Mouse (Mus musculus): Measurements from ENCODE around the gene Fam20a. TPM values are rescaled to one million over a fixed set of nuclear protein-coding genes. Genes with fewer than 3 reads are reported as not detected.
A peak's percentile ranks its signal among the peaks of the same experiment; 100 is the strongest.

The Fam20a gene
- polyA plus RNA-seq (2012; fragmentation: generic; extraction: Trizol) = 72.4 TPM

DNA sequence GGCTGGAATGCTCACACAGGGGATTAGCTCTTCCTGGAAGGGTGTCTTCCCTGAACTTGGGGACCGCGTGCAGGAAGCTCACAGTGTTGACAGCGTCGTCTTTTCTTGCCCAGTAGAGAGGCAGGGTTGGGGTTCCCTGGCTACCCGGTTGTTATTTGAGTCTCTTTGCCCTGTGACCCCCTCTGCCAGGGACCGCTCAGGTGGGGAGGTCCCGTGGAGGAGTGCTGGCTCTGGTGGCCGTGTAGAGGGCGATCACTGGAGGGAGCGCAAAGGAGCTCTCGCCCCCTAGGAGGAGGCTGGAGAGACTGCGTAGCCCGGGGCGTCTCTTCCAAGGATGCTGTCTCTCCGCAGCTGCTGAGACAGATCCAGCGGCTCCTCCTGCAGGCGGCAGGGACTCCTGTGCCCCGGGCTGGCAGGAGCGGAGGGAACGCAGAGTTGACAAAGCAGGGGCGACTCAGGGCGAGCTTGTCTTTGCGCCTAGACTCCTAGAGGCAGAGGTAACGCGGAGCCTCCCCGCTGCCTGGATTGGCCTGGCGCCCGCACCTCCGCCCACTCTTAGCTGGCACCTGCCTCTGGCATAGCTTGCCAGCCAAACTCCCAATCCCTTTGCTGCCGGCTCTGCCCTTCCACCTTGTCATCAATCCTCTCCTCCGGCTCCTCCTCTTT, at the start of gene Fam20a:
Fam20a (minus strand) TSS at position 499 of the 666 bp plus-strand sequence.
- H3K27me3 ChIP-seq (ENCODE audit: control insufficient read depth, insufficient read depth, insufficient read length) = no peaks in the 10 kb centered on the region
- TF ChIP-seq POLR2A (IDR thresholded peaks at IDR 0.05; ENCODE audit: insufficient read length, low read depth) (peak; percentile 69), POLR2AphosphoS2 (IDR thresholded peaks at IDR 0.05; ENCODE audit: insufficient read length, low read depth) (peak; percentile 85), MYOG (IDR thresholded peaks at IDR 0.05; ENCODE audit: control insufficient read depth in 1 of 3, insufficient read depth in 1 of 3, insufficient read length in 2 of 3, low read depth in 2 of 3) (peak in 2 of 3 experiments; percentile 4 to 67), MYOD1 (IDR thresholded peaks at IDR 0.05; ENCODE audit: control insufficient read depth in 1 of 3, insufficient read length in 2 of 3, low read depth in 2 of 3) (peak in 2 of 3 experiments; percentile 68 to 85), TCF3 (IDR thresholded peaks at IDR 0.05; ENCODE audit: insufficient read length, low read depth) (no peak)

DNA sequence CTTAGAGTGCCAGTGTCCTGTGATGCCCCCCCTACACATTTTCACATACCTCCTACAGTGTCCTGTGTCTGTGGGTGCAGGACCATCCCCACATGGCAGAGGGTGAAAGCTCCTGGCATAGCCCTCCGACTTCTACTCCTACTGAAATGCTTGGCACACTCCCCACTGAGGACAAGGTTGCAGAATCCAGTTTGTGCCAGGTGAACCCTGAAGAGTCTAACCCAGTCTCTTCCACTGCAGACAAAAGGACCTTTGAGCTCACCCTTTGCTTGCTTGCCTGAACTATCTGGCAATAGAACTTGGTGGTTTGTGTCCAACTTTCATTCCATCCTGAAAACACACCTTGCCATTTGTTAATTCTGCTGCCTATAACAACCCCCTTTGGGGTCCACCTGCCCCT, 49.3 kb upstream of the Fam20a start:
- Histone ChIP-seq H3K4me2 (ENCODE audit: low read depth) (no peak overlapping the region), H3K27me3 (ENCODE audit: control insufficient read depth, insufficient read depth, insufficient read length) (no peaks in the 10 kb centered on the region), H3K79me2 (ENCODE audit: control insufficient read depth, insufficient read depth) (no peaks in the 10 kb centered on the region), H3K36me3 (ENCODE audit: control insufficient read depth, insufficient read depth) (no peaks in the 10 kb centered on the region), H3K4me3 (no peak overlapping the region), H3ac (ENCODE audit: control insufficient read depth, insufficient read length) (no peak overlapping the region)
- TF ChIP-seq MYOD1 (IDR thresholded peaks at IDR 0.05; ENCODE audit: control insufficient read depth in 1 of 3, insufficient read length in 2 of 3, low read depth in 2 of 3) (no peak), POLR2A (IDR thresholded peaks at IDR 0.05; ENCODE audit: insufficient read length, low read depth) (no peak), TCF3 (IDR thresholded peaks at IDR 0.05; ENCODE audit: insufficient read length, low read depth) (no peak), MYOG (IDR thresholded peaks at IDR 0.05; ENCODE audit: control insufficient read depth in 1 of 3, insufficient read depth in 1 of 3, insufficient read length in 2 of 3, low read depth in 2 of 3) (no peak), REST (IDR thresholded peaks at IDR 0.05; ENCODE audit: insufficient read depth, insufficient read length) (no peak)

More for the DNA sequence above, at the start of gene Fam20a:
- Histone ChIP-seq H3ac (ENCODE audit: control insufficient read depth, insufficient read length) (peak within 1 kb of the TSS; percentile 32), H3K4me3 (peak within 1 kb of the TSS; percentile 59), H3K36me3 (ENCODE audit: control insufficient read depth, insufficient read depth) (no peaks in the 10 kb centered on the region), H3K4me2 (ENCODE audit: low read depth) (peak within 1 kb of the TSS; percentile 87), H3K79me2 (ENCODE audit: control insufficient read depth, insufficient read depth) (peaks cover 33% of the 10 kb centered on the region)

- TF ChIP-seq CEBPB (IDR thresholded peaks at IDR 0.05; ENCODE audit: insufficient read depth, poor library complexity, severe bottlenecking) (no peak), USF1 (IDR thresholded peaks at IDR 0.05; ENCODE audit: low read depth) (no peak), MYOD1 (IDR thresholded peaks at IDR 0.05; ENCODE audit: control insufficient read depth in 1 of 3, insufficient read length in 2 of 3, low read depth in 2 of 3) (no peak), SRF (IDR thresholded peaks at IDR 0.05; ENCODE audit: control insufficient read depth, insufficient read length, low read depth) (no peak), E2F4 (IDR thresholded peaks at IDR 0.05; ENCODE audit: insufficient read depth) (no peak), POLR2A (IDR thresholded peaks at IDR 0.05; ENCODE audit: insufficient read length, low read depth) (no peak), REST (IDR thresholded peaks at IDR 0.05; ENCODE audit: insufficient read depth, insufficient read length) (no peak), POLR2AphosphoS2 (IDR thresholded peaks at IDR 0.05; ENCODE audit: insufficient read length, low read depth) (no peak), TCF3 (IDR thresholded peaks at IDR 0.05; ENCODE audit: insufficient read length, low read depth) (no peak)
- H3K27me3 ChIP-seq (ENCODE audit: control insufficient read depth, insufficient read depth, insufficient read length) = no peaks in the 10 kb centered on the region
- no peak overlapping the region for H3K4me3 ChIP-seq
- no peaks in the 10 kb centered on the region for H3K36me3 ChIP-seq (ENCODE audit: control insufficient read depth, insufficient read depth)
- no peak overlapping the region for H3ac ChIP-seq (ENCODE audit: control insufficient read depth, insufficient read length)
- no peak overlapping the region for H3K4me2 ChIP-seq (ENCODE audit: low read depth)
- no peaks in the 10 kb centered on the region for H3K79me2 ChIP-seq (ENCODE audit: control insufficient read depth, insufficient read depth)
Observed at GRCm38 (mm10) chr11:109770185-109770584, 48.1 kb upstream of the Fam20a start.

GRCm38 (mm10) chr11:109769091-109769490, 47.0 kb upstream of the Fam20a start:
- no peak for TF ChIP-seq POLR2A (IDR thresholded peaks at IDR 0.05; ENCODE audit: insufficient read length, low read depth)
- Histone ChIP-seq H3ac (ENCODE audit: control insufficient read depth, insufficient read length) (no peak overlapping the region), H3K27me3 (ENCODE audit: control insufficient read depth, insufficient read depth, insufficient read length) (no peaks in the 10 kb centered on the region), H3K4me2 (ENCODE audit: low read depth) (no peak overlapping the region), H3K36me3 (ENCODE audit: control insufficient read depth, insufficient read depth) (no peaks in the 10 kb centered on the region), H3K4me3 (no peak overlapping the region), H3K79me2 (ENCODE audit: control insufficient read depth, insufficient read depth) (no peaks in the 10 kb centered on the region)

DNA sequence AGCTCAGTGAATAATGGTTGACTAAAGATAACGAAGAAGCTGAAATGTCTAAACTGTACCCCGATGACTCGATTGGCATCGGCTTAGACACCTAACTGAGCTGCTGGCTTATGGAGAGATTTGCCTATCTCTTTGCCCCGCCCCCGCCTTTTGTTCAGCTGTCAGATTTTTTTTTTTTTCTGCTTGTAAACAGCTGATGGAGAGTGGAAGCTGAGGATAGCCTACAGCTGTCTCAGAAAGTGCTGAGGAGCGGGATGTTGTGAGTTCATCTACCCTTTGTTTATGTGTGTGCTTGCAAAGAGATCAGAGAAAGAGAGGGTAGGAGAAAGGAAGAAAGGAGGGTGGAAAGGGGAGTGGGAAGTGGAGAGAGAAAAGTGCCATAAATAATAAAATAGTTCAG, 38.0 kb upstream of the Fam20a start:
- Histone ChIP-seq H3K27me3 (ENCODE audit: control insufficient read depth, insufficient read depth, insufficient read length) (no peaks in the 10 kb centered on the region), H3K79me2 (ENCODE audit: control insufficient read depth, insufficient read depth) (no peaks in the 10 kb centered on the region), H3K4me2 (ENCODE audit: low read depth) (peak overlapping the region; percentile 41), H3K36me3 (ENCODE audit: control insufficient read depth, insufficient read depth) (no peaks in the 10 kb centered on the region), H3K4me3 (no peak overlapping the region), H3ac (ENCODE audit: control insufficient read depth, insufficient read length) (no peak overlapping the region)
- TF ChIP-seq CEBPB (IDR thresholded peaks at IDR 0.05; ENCODE audit: insufficient read depth, poor library complexity, severe bottlenecking) (no peak), SRF (IDR thresholded peaks at IDR 0.05; ENCODE audit: control insufficient read depth, insufficient read length, low read depth) (no peak), TCF12 (IDR thresholded peaks at IDR 0.05; ENCODE audit: insufficient read depth, poor library complexity, severe bottlenecking) (peak; percentile 83), POLR2AphosphoS2 (IDR thresholded peaks at IDR 0.05; ENCODE audit: insufficient read length, low read depth) (no peak), MYOD1 (IDR thresholded peaks at IDR 0.05; ENCODE audit: control insufficient read depth in 1 of 3, insufficient read length in 2 of 3, low read depth in 2 of 3) (peak; percentile 55 to 73 (median 61)), REST (IDR thresholded peaks at IDR 0.05; ENCODE audit: insufficient read depth, insufficient read length) (no peak), TCF3 (IDR thresholded peaks at IDR 0.05; ENCODE audit: insufficient read length, low read depth) (no peak), MYOG (IDR thresholded peaks at IDR 0.05; ENCODE audit: control insufficient read depth in 1 of 3, insufficient read depth in 1 of 3, insufficient read length in 2 of 3, low read depth in 2 of 3) (peak in 2 of 3 experiments; percentile 30 to 91)
